Mouse (Mus musculus): ENCODE data around the gene Ttc28.

GRCm38 (mm10) chr5:111096750-111097149 is 217.1 kb downstream of the Ttc28 start:
- TF ChIP-seq GATA1 (IDR thresholded peaks at IDR 0.05; ENCODE audit: borderline replicate concordance, low read length) = no peak
- no peak for TF ChIP-seq FLI1 (IDR thresholded peaks at IDR 0.05; ENCODE audit: low read length)
